Mouse (Mus musculus): ENCODE results near the gene Tomm6. TPM values are rescaled to one million over a fixed set of nuclear protein-coding genes. Genes with fewer than 3 reads are reported as not detected.

Tomm6 gene
- total RNA-seq, 2 experiments from 2014 or later: 74.2 to 440 TPM

DNA sequence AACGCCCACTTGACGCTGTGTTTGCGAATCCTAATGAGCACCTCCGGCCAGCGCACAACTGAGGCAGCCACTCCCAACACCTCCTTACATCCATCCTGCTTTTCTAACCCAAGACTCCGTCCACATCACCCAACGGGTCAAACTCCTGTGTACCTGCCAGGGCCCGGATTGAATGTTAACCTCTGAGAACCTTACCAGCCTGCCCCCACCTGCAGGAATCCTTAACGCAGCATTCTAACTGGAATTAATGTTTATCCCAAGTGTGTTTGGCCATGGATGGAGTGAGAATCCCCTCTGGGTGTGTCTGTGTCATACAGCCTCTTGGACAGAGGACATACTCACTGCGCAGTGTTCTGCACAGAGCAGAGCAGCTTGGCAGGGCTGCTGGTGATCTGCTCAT lies 10.0 kb upstream of the Tomm6 start:
- ATAC-seq (replicated peaks; ENCODE audit: low FRiP score, low TSS enrichment, poor library complexity, severe bottlenecking): no peak

GRCm38 (mm10) chr17:47695337-47695710 lies 7.1 kb upstream of the Tomm6 start:
- no peak for ATAC-seq (replicated peaks; ENCODE audit: low FRiP score, low TSS enrichment, poor library complexity, severe bottlenecking)

DNA sequence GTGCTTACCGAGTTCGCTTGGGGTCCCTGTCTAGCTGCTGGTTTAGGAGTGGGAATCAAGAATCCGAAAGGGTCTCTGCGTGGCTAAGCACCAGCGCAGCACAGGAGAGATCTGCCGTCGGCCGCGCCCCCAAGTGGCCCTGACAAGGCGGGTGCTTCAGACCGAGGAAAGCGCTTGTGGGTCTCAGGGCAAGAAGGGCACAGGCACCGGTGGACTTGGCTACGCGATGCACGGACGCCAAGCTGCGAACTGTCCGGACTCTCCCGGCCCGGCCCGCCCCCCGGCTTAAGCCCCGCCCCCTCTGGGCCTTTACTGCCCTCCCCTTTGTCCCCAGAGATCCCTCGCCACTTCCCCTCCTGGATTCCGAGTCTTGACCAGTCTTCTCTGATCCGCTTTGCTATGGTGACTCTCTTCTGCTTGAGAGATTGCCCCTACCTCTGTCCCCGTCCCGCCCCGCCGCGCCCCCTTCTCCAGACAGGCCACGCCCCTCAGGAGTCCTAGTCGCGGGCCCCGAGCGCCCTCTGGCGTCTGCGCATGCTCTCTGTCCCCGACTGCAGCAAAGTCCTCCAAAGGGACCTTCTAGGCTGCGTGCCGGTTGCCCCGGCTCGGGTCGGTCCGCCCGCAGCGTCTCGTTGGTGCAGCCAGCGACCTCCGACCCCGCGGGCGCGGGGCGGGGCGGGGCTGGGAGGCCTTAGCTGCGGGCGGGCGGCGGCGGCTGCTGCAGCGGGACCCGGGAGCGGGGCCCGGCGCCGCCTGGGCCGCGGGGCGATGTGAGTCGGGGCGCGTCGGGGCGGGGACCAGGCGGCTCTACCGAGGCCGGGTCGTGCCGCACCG lies 6.5 kb upstream of the Tomm6 start, which contains the start of gene Prickle4:
Gene Prickle4, minus strand, starts transcription at position 234 of the 834 bp plus-strand sequence.
- peak; percentile 83 for ATAC-seq (replicated peaks; ENCODE audit: low FRiP score, low TSS enrichment, poor library complexity, severe bottlenecking)

DNA sequence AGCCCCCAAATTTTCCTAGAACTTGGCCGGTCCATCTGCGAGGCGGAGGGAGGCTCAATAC lies 6.1 kb upstream of the Tomm6 start, which contains the start of gene Gm21981:
Gene Gm21981, minus strand, starts transcription at position 14 of the 61 bp plus-strand sequence.
- no peak for ATAC-seq (replicated peaks; ENCODE audit: low FRiP score, low TSS enrichment, poor library complexity, severe bottlenecking)

- no peak for ATAC-seq (replicated peaks; ENCODE audit: low FRiP score, low TSS enrichment, poor library complexity, severe bottlenecking)
Measured at GRCm38 (mm10) chr17:47693671-47694441, 5.7 kb upstream of the Tomm6 start.

DNA sequence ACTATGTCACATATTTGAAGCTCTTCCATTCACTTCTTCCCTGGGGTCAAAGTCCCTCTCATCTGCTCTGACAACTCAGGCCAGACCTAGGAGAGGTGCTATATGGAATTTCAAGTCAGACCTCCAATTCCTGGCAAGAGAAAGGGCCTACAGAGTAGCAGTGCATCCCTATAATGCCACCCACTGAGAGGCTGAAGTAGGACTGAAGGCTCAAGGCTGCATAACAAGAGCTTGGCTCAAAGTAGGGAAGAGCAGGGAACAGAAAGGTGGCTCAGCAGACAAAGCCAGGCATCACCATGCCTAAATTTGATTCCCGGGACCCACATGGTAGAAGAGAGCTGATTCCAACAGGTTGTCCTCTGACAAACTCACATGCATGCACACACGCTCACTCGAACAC lies 3.5 kb upstream of the Tomm6 start:
- ATAC-seq (replicated peaks; ENCODE audit: low FRiP score, low TSS enrichment, poor library complexity, severe bottlenecking): no peak

DNA sequence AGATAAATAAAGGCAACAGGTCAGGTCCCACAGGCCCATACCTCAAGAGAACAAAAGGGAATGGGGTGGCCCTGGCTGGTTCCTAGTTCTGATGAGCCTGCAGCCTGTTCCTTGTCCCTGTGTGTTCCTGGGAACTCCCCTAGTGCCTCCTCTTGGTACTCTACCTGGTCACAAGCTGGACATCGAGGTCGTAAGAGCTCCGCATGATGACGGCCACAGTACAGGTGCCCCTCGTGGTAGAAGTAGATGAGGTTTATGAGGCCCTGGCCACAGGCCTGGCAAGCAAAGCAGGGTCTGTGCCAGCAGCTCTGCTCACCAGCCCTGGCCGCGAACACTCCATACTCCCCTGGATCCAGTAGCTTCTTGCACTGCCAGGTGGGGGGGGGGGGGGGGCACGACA lies 1.7 kb upstream of the Tomm6 start:
- no peak for ATAC-seq (replicated peaks; ENCODE audit: low FRiP score, low TSS enrichment, poor library complexity, severe bottlenecking)

DNA sequence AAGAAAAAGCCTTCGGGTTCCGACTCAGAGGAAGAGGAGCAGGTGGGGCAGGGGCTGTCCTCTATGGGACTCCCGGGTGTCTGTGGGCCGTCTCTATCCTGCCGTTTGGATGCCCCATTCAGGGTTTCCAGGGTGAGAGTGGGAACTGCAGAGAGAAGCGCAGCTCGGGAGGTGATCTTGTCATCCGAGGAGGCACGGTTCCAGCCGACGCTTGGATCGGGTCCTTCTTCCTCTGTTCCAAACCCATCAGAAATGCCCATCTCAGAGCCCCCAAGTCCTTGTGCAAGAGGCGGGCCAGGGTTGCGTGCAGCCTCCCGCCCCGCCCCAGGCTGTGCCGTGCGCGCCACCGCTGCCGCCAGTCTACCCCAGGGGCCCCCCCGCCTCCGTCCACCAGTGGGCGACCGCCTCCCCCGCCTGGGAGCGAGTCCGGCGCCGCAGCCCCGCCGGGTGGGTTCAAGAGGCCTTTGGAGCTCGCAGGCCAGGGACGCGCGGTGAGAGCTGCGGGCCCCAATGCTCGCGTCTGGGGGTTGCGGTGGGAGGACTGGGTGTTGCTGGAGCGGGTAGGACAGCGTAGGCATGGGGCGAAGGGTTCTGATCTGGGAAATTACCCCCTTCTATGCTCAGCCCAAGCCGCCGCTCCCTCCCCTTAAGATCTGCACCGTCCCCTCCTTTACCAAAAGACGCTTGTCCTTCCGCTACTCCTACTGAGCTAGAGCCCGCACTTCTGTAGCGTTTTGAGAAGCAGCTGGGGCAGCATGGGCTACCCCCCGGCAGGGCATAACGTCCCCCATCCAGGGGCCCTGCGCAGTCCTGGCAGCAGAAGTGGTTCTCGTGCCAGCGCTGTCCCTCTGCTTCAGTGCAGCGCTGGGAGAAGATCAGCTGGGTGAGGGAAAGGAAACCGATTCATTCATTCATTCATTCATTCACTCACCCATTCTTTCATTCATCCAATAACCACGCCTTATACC lies 706 bp upstream of the Tomm6 start, which contains the start of gene Frs3:
Gene Frs3, plus strand, starts transcription at position 423 of the 968 bp plus-strand sequence.
- ATAC-seq (replicated peaks; ENCODE audit: low FRiP score, low TSS enrichment, poor library complexity, severe bottlenecking): peak; percentile 22

GRCm38 (mm10) chr17:47687409-47688343 lies 510 bp downstream of the Tomm6 start:
- ATAC-seq (replicated peaks; ENCODE audit: low FRiP score, low TSS enrichment, poor library complexity, severe bottlenecking): peak; percentile 93

- ATAC-seq (replicated peaks; ENCODE audit: low FRiP score, low TSS enrichment, poor library complexity, severe bottlenecking): peak; percentile 64
Measured at GRCm38 (mm10) chr17:47682836-47683235, 5.3 kb downstream of the Tomm6 start.

DNA sequence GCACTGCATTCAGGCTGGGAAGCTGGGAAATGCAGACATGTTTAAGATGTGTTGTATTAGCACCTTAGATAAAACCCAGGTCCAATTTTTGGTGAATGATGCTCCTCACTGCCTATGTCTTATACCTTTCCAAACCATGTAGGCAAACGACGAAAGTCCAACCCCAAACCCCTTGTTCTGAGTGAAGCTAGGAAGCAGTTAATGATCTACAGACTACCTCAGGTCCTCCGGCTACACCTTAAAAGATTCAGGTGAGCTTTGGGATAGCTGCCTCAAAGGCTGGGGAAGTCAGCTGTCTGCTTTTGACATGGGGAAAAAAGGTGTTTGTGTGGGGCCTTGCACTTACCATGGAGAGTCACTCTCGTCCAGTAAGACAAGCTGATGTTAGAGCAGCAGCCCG lies 9.5 kb downstream of the Tomm6 start:
- ATAC-seq (replicated peaks; ENCODE audit: low FRiP score, low TSS enrichment, poor library complexity, severe bottlenecking): no peak

- no peak for ATAC-seq (replicated peaks; ENCODE audit: low FRiP score, low TSS enrichment, poor library complexity, severe bottlenecking)
Measured at GRCm38 (mm10) chr17:47678238-47678637, 9.9 kb downstream of the Tomm6 start.

DNA sequence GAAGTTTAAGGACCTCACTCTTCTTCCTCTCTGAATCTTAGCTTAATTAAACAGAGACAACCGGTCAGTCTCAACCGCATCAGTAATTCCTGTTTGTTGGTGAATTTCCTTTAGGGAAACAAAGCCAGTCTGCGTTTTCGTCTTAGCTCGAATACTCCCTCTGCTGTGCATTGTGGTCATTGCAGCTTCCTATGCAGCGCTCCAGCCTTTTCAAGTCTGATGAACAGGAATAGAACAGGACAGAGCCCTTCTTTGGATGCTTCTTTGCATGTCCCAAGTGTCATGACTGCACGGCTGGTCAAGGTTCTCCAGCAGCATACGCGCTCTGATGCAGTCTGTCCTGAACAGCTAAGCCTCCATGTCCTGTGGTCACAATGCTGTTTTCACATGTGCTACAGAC lies 11.6 kb downstream of the Tomm6 start:
- ATAC-seq (replicated peaks; ENCODE audit: low FRiP score, low TSS enrichment, poor library complexity, severe bottlenecking): peak; percentile 69; the same call in 1 of the 2 replicates

- ATAC-seq (replicated peaks; ENCODE audit: low FRiP score, low TSS enrichment, poor library complexity, severe bottlenecking): 0 out of 2 replicates have a peak, but pooled peaks have one; percentile 31
Measured at GRCm38 (mm10) chr17:47672311-47673111, 15.7 kb downstream of the Tomm6 start.

- ATAC-seq (replicated peaks; ENCODE audit: low FRiP score, low TSS enrichment, poor library complexity, severe bottlenecking): no peak
Measured at GRCm38 (mm10) chr17:47671988-47672310, 16.2 kb downstream of the Tomm6 start.

GRCm38 (mm10) chr17:47669166-47669565 lies 19.0 kb downstream of the Tomm6 start:
- no peak for ATAC-seq (replicated peaks; ENCODE audit: low FRiP score, low TSS enrichment, poor library complexity, severe bottlenecking)

- no peak for ATAC-seq (replicated peaks; ENCODE audit: low FRiP score, low TSS enrichment, poor library complexity, severe bottlenecking)
Measured at GRCm38 (mm10) chr17:47664474-47664873, 23.7 kb downstream of the Tomm6 start.

DNA sequence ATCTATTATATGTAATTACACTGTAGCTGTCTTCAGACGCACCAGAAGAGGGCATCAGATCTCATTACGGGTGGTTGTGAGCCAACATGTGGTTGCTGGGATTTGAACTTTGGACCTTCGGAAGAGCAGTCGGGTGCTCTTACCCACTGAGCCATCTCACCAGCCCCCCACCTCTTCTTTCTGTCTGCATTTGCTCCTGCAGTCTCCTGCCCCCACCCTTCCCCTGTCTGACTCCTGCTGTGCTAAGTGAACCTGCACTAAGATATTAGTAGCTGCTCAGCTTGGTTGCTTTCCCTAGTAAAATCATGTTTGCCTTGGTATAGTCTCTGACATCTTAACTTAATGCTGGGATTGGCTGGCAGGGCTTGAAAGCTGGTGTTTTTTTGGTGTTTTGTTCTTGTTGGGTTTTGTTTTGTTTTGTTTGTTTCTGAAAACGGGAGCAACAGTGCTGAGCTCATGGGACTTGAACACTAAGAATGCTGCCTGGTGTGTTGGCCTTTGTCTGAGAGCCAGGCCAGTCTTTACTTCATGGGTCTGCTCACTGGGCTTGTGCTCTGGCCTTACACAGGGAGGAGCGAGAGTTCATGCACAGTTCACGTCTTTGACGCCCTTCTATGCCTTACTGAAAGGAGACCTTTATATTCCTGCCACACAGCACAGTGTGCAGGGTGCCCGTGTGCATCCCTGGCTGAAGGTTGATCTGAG lies 25.0 kb downstream of the Tomm6 start:
- ATAC-seq (replicated peaks; ENCODE audit: low FRiP score, low TSS enrichment, poor library complexity, severe bottlenecking): no peak
